Mouse (Mus musculus): Measurements from ENCODE around the gene Kcnk13.

DNA sequence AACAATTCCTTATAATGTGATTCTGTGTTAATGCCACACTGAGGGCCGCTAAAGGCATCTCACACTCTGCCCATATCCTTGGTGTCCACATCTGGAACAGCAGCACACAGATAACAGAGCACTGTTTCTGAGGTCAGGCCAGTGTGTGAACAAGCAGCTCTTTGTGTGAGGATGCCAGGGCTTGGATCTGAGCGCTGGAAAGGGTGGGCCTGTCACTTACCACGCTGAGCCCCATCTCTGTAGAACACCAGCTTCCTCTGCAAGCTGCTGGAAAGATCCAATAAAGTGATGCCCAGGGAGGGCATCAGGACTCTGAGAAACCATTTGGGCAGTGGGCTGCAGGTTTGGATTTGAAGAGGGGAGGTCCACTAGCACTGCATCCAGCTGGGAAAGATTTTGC, 100.8 kb downstream of the Kcnk13 start:
- no peak for TF ChIP-seq POLR2A (IDR thresholded peaks at IDR 0.05; ENCODE audit: borderline replicate concordance, extremely low read depth, insufficient read depth, insufficient read length, poor library complexity, severe bottlenecking)
- no peak for TF ChIP-seq CTCF (IDR thresholded peaks at IDR 0.05; ENCODE audit: borderline replicate concordance, extremely low read depth, insufficient read depth, insufficient read length)
